In the genomic region with DNA sequence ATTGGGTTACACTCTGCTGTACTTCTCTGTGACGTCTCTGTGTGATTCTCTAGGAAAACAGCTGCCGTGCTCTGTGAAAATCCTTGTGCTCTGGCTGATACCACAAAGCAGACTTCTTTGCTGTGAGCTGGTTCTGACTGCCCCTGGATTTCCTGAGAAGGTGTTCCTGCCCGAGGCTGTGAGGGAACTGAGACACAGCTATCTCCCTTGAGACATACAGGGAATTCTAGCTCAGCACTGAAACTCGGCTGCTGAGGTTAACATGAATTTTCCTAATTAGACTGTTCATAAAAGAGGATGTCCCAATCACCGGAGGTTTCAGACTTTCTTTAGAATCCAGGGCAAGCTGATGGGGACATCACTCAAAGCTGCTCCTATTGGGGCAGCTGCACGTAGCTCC, we compare ENCODE assay signal across 1 mouse cellular context.
TF ChIP-seq lines count a peak whose summit lies in the region.

No protein-coding gene starts in this region.

TF ChIP-seq in CH12.LX, 34 proteins besides CTCF, POLR2A, EP300 and RAD21 (continued from another document):
- TF ChIP-seq TBP (conservative IDR thresholded peaks at IDR 0.05; ENCODE audit: low read depth, low read length), result 0 out of 2 replicates have a peak, but pooled peaks have one; percentile 33
- peak; percentile 79 for TF ChIP-seq BHLHE40 (IDR thresholded peaks at IDR 0.05; ENCODE audit: low read depth, low read length)
- TF ChIP-seq RCOR1 (conservative IDR thresholded peaks at IDR 0.05; ENCODE audit: low read depth, low read length), result no peak
- TF ChIP-seq CHD2 (IDR thresholded peaks at IDR 0.05; ENCODE audit: low read length), result peak; percentile 51; the same call in 1 of the 2 replicates
- TF ChIP-seq NRF1 (IDR thresholded peaks at IDR 0.05; ENCODE audit: low read depth, low read length), result no peak
- peak; percentile 57 for TF ChIP-seq TCF12 (IDR thresholded peaks at IDR 0.05; ENCODE audit: low read depth, low read length)
- TF ChIP-seq IRF4 (IDR thresholded peaks at IDR 0.05; ENCODE audit: low read depth, low read length), result peak; percentile 92
- TF ChIP-seq CHD1 (IDR thresholded peaks at IDR 0.05; ENCODE audit: low read depth, low read length), result no peak
- TF ChIP-seq USF2 (conservative IDR thresholded peaks at IDR 0.05; ENCODE audit: low read depth, low read length), result no peak
